Mouse (Mus musculus) naive thymus-derived CD4-positive, alpha-beta T cell, adult 2 months (primary cell): ENCODE data around the gene Asb5.
"Not testable (repeated sequence)": the region's sequence is repeated elsewhere in the genome, so short reads cannot be mapped to it uniquely, and the experiment has no call there.

Source experiments
- DNase-seq: peaks from one replicate; pipeline ENCODE4 v3.0.0-alpha.2; 2011; ENCODE audit warnings: low read depth

Gene Asb5

GRCm38 (mm10) chr8:54529382-54530296 is at the start of gene Asb5, which contains the start of gene Spcs3:
Gene Asb5 (plus strand): TSS chr8:54529580.
Gene Spcs3 (minus strand): TSS chr8:54529998.
- peak; percentile 97 for DNase-seq

- no peak for DNase-seq
Measured at GRCm38 (mm10) chr8:54486555-54487273, 42.7 kb upstream of the Asb5 start.

- DNase-seq, result no peak
Measured at GRCm38 (mm10) chr8:54488437-54488836, 40.9 kb upstream of the Asb5 start.

- peak; percentile 60 for DNase-seq
Measured at GRCm38 (mm10) chr8:54491057-54491690, 38.2 kb upstream of the Asb5 start.

- no peak for DNase-seq
Measured at GRCm38 (mm10) chr8:54491934-54492333, 37.4 kb upstream of the Asb5 start.

- DNase-seq, result peak; percentile 72
Measured at GRCm38 (mm10) chr8:54493110-54493509, 36.3 kb upstream of the Asb5 start.

GRCm38 (mm10) chr8:54493915-54494314 is 35.5 kb upstream of the Asb5 start:
- no peak for DNase-seq

GRCm38 (mm10) chr8:54503104-54503503 is 26.3 kb upstream of the Asb5 start:
- no peak for DNase-seq

GRCm38 (mm10) chr8:54505060-54505459 is 24.3 kb upstream of the Asb5 start:
- no peak for DNase-seq

- DNase-seq, result peak; percentile 83
Measured at GRCm38 (mm10) chr8:54507428-54508095, 21.8 kb upstream of the Asb5 start.

- no peak for DNase-seq
Measured at GRCm38 (mm10) chr8:54508096-54508456, 21.3 kb upstream of the Asb5 start.

- DNase-seq, result no peak
Measured at GRCm38 (mm10) chr8:54508814-54509213, 20.6 kb upstream of the Asb5 start.

- DNase-seq, result peak; percentile 25
Measured at GRCm38 (mm10) chr8:54509221-54509721, 20.1 kb upstream of the Asb5 start.

- no peak for DNase-seq
Measured at GRCm38 (mm10) chr8:54511791-54512190, 17.6 kb upstream of the Asb5 start.

GRCm38 (mm10) chr8:54512200-54512599 is 17.2 kb upstream of the Asb5 start:
- DNase-seq, result not testable (repeated sequence)

GRCm38 (mm10) chr8:54518756-54519460 is 10.5 kb upstream of the Asb5 start:
- no peak for DNase-seq

GRCm38 (mm10) chr8:54520516-54520915 is 8.9 kb upstream of the Asb5 start:
- no peak for DNase-seq

- no peak for DNase-seq
Measured at GRCm38 (mm10) chr8:54525606-54526005, 3.8 kb upstream of the Asb5 start.

- DNase-seq, result no peak
Measured at GRCm38 (mm10) chr8:54526700-54527099, 2.7 kb upstream of the Asb5 start.

- DNase-seq, result no peak
Measured at GRCm38 (mm10) chr8:54528571-54528970, 809 bp upstream of the Asb5 start.

GRCm38 (mm10) chr8:54535172-54535571 is 5.8 kb downstream of the Asb5 start:
- no peak for DNase-seq
